Mouse (Mus musculus): ENCODE results near the gene Bcl11a. TPM values are rescaled to one million over a fixed set of nuclear protein-coding genes. Genes with fewer than 3 reads are reported as not detected.
A peak's percentile ranks its signal among the peaks of the same experiment; 100 is the strongest.

Bcl11a gene
- polyA plus RNA-seq, 1 experiment from 2014 or later, result 66.0 TPM

DNA sequence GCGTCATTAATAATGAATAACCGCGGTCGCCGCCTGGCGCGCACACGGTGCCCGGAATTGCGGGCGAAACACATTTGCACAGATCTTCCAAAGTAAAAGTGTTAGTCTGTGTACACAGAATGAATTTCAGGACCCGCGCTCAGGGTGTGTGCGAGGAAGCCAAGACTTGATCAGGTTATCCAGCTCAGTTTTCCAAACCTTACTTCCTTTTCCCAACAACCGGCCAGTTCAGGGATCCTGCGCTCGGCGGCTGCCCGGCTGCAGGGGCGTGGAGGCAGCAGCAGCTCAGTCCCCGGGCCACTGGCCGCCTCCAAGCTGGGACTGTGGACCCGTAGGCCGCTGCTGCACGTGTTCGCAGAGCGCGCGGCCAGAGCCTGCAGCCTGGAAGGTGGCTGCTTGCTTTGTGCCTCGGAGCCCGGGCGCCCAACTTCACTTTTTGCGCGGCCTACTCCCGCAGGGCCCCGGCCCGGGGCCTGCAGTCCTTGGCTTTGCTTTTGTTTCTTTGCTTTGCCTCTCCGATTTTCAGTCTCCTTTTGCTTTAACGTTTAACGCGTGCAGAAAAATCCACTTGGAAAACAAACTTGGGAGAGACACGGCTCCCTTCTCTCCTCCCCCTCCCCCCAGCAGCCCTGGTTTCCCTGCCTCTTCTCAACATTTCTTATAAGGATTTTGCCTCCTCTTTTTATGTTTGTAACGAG is 4.0 kb downstream of the Bcl11a start:
- ATAC-seq (ENCODE audit: low FRiP score, low read depth), result peak; percentile 16; the same call in 1 of the 2 replicates
- WGBS, result under 1% methylated on average over 43 of the region's 43 CpGs
- no peaks in the 10 kb centered on the region for H3K9me3 ChIP-seq

DNA sequence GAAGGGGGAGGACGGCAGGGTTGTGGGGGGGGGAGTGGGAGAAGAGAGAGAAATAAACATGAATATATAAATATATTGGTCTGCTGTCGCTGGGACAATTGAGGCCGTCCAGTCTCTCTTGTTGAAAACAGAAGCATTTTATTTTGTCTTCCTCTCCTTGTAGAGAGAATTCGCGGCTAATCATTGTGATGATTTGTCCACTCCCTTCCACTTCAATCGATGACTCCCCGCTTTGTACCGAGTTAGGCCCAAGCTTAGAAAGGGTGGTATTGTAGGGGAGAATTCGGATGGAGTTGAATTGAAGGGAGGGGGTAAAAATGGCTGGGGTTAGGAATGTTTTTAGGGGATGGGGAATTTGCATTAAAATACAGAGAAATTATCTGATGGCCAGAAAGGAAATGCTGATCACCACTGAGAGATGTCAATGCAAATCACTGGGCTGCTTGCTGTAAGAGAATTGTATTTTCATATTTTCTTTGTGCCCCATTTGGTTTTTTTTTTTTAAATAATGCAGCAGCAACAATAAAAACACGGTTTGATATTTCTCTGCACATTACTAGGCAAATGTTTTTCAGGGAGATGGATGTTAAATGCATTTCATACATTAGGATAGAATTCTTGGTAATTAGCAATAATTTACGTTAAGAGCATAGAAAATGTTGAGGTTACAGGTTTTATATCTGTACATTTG is 4.7 kb downstream of the Bcl11a start:
- WGBS, result 12% methylated on average over 11 of the region's 11 CpGs
- peaks cover 39% of the 10 kb centered on the region for H3K4me1 ChIP-seq
- no peaks in the 10 kb centered on the region for H3K27me3 ChIP-seq

More for the DNA sequence above, 4.0 kb downstream of the Bcl11a start:
- H3K27ac ChIP-seq (replicated peaks), result peak overlapping the region; percentile 96
- peak overlapping the region; percentile 79 for H3K9ac ChIP-seq (replicated peaks)
- peaks cover 19% of the 10 kb centered on the region for H3K36me3 ChIP-seq
- H3K4me2 ChIP-seq (replicated peaks), result peak overlapping the region; percentile 96
- peaks cover 34% of the 10 kb centered on the region for H3K4me1 ChIP-seq
- H3K4me3 ChIP-seq, result peak overlapping the region; percentile 67
- no peaks in the 10 kb centered on the region for H3K27me3 ChIP-seq

DNA sequence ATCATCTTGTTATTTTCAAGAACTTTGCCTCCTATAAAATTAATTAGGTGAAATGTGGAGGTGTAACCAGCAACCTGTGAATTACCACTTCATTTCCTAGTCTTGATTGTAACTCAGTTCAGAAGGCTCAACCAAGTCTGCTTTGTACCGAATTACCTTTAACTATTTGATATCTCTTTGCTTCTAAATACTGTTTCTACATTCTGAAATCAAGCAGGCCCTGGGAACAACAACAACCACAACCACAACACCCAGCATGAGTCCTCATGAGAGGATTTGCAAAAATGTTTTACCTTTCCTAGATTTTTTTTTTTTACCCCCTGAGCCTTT is 5.2 kb downstream of the Bcl11a start:
- H3K4me2 ChIP-seq (replicated peaks), result peak overlapping the region; percentile 96
- peak overlapping the region; percentile 32; the same call in 1 of the 2 replicates for H3K9ac ChIP-seq (replicated peaks)
- H3K27ac ChIP-seq (replicated peaks), result no peak overlapping the region; the same call in 1 of the 2 replicates
- 0 out of 2 replicates have a peak overlapping the region, but pooled peaks have one; percentile 19 for H3K4me3 ChIP-seq
- peaks cover 44% of the 10 kb centered on the region for H3K4me1 ChIP-seq
- H3K36me3 ChIP-seq, result peaks cover 31% of the 10 kb centered on the region
- ATAC-seq (ENCODE audit: low FRiP score, low read depth), result no peak
- no peaks in the 10 kb centered on the region for H3K9me3 ChIP-seq
- no peaks in the 10 kb centered on the region for H3K27me3 ChIP-seq
- WGBS, result 36% methylated on average over 1 of the region's 1 CpGs

More for the DNA sequence above, 4.7 kb downstream of the Bcl11a start:
- peak overlapping the region; percentile 79 for H3K9ac ChIP-seq (replicated peaks)
- ATAC-seq (ENCODE audit: low FRiP score, low read depth), result no peak
- H3K4me3 ChIP-seq, result peak overlapping the region; percentile 67
- peak overlapping the region; percentile 96 for H3K4me2 ChIP-seq (replicated peaks)
- H3K36me3 ChIP-seq, result peaks cover 26% of the 10 kb centered on the region
- peak overlapping the region; percentile 96 for H3K27ac ChIP-seq (replicated peaks)
- H3K9me3 ChIP-seq, result no peaks in the 10 kb centered on the region

DNA sequence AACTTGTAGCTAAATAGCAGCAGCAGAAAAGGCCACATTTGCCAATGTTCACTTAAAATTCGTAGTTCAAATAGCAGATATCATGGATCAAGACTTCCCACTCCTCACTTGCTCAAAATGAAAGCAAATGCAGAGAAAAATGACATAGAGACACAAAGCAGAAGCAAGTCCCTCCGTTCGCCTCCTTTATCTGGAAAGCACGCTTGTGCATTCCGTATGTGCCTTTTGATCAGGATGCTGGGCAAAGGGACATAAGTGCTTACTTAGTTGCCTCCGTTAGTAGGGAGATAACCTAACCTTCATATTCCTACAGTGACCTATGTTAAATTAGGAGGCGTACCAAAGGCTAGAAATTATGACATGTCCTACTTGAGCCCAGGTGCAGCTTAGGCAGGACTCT is 5.6 kb downstream of the Bcl11a start:
- H3K9me3 ChIP-seq, result no peaks in the 10 kb centered on the region
- H3K9ac ChIP-seq (replicated peaks), result peak overlapping the region; percentile 32; the same call in 1 of the 2 replicates
- no peak overlapping the region; the same call in 1 of the 2 replicates for H3K27ac ChIP-seq (replicated peaks)
- H3K4me3 ChIP-seq, result peak overlapping the region; percentile 19; the same call in 1 of the 2 replicates
- H3K4me2 ChIP-seq (replicated peaks), result peak overlapping the region; percentile 96
- peaks cover 48% of the 10 kb centered on the region for H3K4me1 ChIP-seq
- WGBS, result 56% methylated on average over 7 of the region's 7 CpGs
- H3K36me3 ChIP-seq, result peaks cover 32% of the 10 kb centered on the region
- no peak for ATAC-seq (ENCODE audit: low FRiP score, low read depth)
- H3K27me3 ChIP-seq, result no peaks in the 10 kb centered on the region

DNA sequence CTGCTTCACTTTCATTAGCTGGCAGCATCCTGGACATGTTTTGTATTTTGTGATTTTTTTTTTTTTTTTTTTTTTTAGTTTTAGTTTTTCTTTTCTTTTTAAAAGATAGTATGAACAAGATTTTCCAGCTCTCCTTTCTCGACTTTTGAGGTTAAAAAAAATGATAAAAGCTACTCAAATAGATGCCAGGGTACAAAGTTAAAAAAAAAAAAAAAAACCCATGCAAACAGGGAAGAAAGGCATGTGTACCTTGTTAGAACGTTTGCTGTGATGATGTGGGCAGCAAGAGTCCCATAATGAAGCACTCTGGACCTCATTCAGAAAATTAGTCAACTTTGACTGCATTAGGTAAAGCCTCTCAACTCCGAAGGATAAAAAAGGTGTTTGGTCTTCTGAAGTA is 6.2 kb downstream of the Bcl11a start:
- 55% methylated on average over 3 of the region's 3 CpGs for WGBS
- no peaks in the 10 kb centered on the region for H3K27me3 ChIP-seq
- H3K4me2 ChIP-seq (replicated peaks), result no peak overlapping the region

DNA sequence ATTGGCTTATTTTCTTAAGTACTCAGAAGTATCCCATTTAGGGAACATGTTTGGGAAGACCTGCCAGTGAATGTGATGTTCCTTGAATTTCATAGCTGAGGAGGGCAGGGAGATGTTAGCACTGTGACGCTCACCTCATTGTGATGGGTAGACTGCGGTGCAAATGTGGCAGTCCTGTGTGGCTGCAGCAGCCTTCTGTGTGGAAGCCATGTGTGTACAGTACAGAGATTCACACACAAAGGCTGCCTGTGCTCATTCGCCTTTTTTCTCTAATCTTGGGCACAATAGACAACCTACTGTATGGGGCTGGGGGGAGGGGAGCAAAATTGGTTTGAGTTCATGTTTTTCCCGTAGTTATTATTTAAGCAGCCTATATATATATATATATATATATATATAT is 6.7 kb downstream of the Bcl11a start:
- Histone ChIP-seq H3K4me2 (replicated peaks) (no peak overlapping the region), H3K9me3 (no peaks in the 10 kb centered on the region), H3K4me1 (peaks cover 59% of the 10 kb centered on the region), H3K27me3 (no peaks in the 10 kb centered on the region), H3K4me3 (no peak overlapping the region), H3K9ac (replicated peaks) (no peak overlapping the region), H3K36me3 (peaks cover 40% of the 10 kb centered on the region), H3K27ac (replicated peaks) (no peak overlapping the region)
- ATAC-seq (ENCODE audit: low FRiP score, low read depth), result no peak
- whole genome bisulfite sequencing, result 74% methylated on average over 4 of the region's 4 CpGs

More for the DNA sequence above, 6.2 kb downstream of the Bcl11a start:
- no peak for ATAC-seq (ENCODE audit: low FRiP score, low read depth)
- H3K27ac ChIP-seq (replicated peaks), result no peak overlapping the region
- no peak overlapping the region for H3K9ac ChIP-seq (replicated peaks)
- H3K4me3 ChIP-seq, result no peak overlapping the region
- no peaks in the 10 kb centered on the region for H3K9me3 ChIP-seq
- H3K4me1 ChIP-seq, result peaks cover 54% of the 10 kb centered on the region
- peaks cover 37% of the 10 kb centered on the region for H3K36me3 ChIP-seq

DNA sequence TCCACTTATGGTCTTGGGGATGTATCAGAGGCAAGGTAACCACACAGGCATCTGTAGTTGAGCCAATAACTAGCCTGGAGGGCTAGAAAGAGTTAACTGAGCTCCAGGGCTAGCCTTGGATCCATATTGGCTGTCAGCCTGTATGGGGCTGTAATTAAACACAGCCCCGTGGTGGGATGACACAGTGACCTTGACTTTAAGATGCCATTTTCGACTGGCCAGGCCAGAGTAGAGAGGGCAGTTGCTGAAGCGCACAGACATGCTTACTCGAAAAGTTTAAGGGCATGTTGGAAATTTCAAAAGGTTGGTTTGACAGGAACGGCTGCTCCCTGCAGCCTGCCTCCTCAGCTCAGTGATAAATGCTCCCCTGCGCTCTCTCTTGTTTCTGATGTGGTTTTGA is 8.1 kb downstream of the Bcl11a start:
- H3K4me1 ChIP-seq, result peaks cover 66% of the 10 kb centered on the region
- H3K4me2 ChIP-seq (replicated peaks), result no peak overlapping the region
- no peak overlapping the region for H3K9ac ChIP-seq (replicated peaks)

DNA sequence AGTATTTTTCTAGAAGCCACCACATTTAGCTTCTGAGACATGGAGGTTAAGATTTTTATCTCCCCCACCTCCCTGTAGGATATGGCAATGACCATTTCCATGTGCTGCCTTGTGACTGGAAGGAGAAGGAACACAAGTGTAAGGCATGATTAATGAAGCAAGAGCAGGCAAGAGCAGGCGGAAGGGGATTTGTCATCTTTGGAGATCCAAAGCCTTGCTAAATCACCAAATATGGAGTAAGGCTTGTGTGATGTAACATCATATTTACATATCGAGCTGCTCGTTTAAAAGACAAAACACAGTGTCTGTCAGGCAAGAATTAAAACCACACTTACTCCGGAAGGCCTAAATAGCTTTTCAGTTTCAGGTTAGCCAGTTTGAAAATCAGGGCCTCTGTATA is 9.2 kb downstream of the Bcl11a start:
- H3K4me1 ChIP-seq, result peaks cover 75% of the 10 kb centered on the region
- no peak for ATAC-seq (ENCODE audit: low FRiP score, low read depth)
- no peaks in the 10 kb centered on the region for H3K27me3 ChIP-seq
- no peak overlapping the region for H3K9ac ChIP-seq (replicated peaks)
- H3K4me2 ChIP-seq (replicated peaks), result no peak overlapping the region
- H3K4me3 ChIP-seq, result no peak overlapping the region
- WGBS, result 77% methylated on average over 4 of the region's 4 CpGs
- H3K27ac ChIP-seq (replicated peaks), result no peak overlapping the region
- H3K36me3 ChIP-seq, result peaks cover 44% of the 10 kb centered on the region
- no peaks in the 10 kb centered on the region for H3K9me3 ChIP-seq

More for the DNA sequence above, 8.1 kb downstream of the Bcl11a start:
- ATAC-seq (ENCODE audit: low FRiP score, low read depth), result no peak
- Histone ChIP-seq H3K27me3 (no peaks in the 10 kb centered on the region), H3K9me3 (no peaks in the 10 kb centered on the region), H3K36me3 (peaks cover 44% of the 10 kb centered on the region), H3K4me3 (no peak overlapping the region), H3K27ac (replicated peaks) (no peak overlapping the region)
- WGBS, result 74% methylated on average over 6 of the region's 6 CpGs

DNA sequence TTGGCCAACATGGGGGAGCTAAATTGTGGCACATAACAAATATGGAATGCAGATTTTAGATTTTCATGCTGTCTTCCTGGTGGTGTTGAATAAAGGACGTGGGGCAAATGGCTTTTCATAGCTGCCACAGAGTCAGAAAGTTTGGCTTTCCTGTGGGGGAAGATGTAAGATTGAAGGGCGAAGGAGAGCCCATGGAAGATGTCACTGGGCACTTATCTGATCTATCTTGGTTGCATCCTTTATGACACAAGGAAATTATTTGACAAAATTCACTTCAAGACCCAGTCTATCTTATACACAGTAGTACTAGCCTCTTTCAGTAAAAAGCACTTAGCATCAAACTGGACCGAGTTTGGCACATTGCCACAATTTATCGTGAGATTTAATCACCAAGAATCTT is 12.6 kb downstream of the Bcl11a start:
- H3K4me2 ChIP-seq (replicated peaks), result no peak overlapping the region
- no peak for ATAC-seq (ENCODE audit: low FRiP score, low read depth)
- WGBS, result 82% methylated on average over 4 of the region's 4 CpGs
- H3K4me1 ChIP-seq, result peaks cover 84% of the 10 kb centered on the region
- H3K27ac ChIP-seq (replicated peaks), result no peak overlapping the region
- H3K9me3 ChIP-seq, result no peaks in the 10 kb centered on the region
- H3K36me3 ChIP-seq, result peaks cover 39% of the 10 kb centered on the region
- no peak overlapping the region for H3K9ac ChIP-seq (replicated peaks)
- no peak overlapping the region for H3K4me3 ChIP-seq
- H3K27me3 ChIP-seq, result no peaks in the 10 kb centered on the region

DNA sequence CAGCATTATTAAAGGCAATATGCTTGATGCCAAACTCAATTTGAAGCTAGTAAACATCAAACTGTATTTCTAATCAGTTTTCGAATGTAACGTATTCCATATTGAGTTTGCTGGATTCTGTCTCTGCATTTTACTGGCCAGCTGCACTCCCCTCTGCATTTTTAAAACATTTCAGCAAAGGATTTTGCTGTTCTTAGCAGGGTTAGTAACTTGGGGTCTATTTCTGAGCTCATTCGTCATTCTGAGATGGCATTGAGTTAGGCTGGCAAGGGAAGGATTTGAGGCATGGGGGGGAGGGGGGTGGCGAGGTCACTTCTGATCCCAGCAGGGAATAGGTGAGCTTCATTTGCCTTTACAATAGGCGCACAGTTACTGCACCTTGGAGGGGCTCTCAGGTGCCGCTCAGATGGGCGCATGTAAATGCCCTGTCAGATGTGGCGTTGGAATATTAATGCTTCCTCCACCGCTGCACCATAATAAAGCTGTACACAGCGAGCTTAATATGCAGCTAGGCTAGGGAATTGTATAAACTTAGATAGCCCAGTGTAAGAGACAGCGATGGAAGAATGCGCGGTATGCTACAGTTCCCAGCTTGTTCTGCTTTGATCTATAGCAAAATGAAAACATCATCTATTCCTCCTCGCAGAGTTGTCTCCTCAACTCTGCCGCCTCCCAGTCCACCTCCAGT is 13.7 kb downstream of the Bcl11a start:
- ATAC-seq (ENCODE audit: low FRiP score, low read depth), result peak; percentile 32
- Histone ChIP-seq H3K4me3 (no peak overlapping the region), H3K27ac (replicated peaks) (no peak overlapping the region), H3K9ac (replicated peaks) (no peak overlapping the region), H3K4me2 (replicated peaks) (peak overlapping the region; percentile 12; the same call in 1 of the 2 replicates), H3K4me1 (peaks cover 84% of the 10 kb centered on the region), H3K36me3 (peaks cover 28% of the 10 kb centered on the region), H3K9me3 (no peaks in the 10 kb centered on the region), H3K27me3 (no peaks in the 10 kb centered on the region)
- WGBS, result 25% methylated on average over 15 of the region's 15 CpGs

DNA sequence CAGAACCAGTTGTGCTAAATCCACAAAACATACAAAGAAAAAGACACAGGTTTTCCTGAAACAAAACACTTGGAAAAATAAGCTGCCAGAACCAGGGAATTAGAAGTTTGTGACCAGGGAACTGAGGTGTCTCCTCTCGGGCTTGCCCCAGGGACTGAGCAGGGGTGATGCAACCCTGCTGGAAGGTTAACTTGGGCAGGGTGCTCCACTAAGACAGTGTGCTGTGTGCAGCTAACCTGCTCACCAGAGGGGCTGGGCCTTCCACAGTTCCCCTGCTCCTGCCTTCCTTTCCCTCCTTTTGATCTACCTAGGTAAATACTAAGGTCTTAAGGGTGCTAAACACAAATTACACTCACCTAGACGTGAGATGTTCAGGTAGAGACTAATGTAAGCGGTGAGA is 14.8 kb downstream of the Bcl11a start:
- Histone ChIP-seq H3K36me3 (peaks cover 17% of the 10 kb centered on the region), H3K27me3 (no peaks in the 10 kb centered on the region), H3K4me2 (replicated peaks) (no peak overlapping the region), H3K4me1 (peaks cover 86% of the 10 kb centered on the region), H3K9me3 (no peaks in the 10 kb centered on the region), H3K9ac (replicated peaks) (no peak overlapping the region), H3K27ac (replicated peaks) (no peak overlapping the region), H3K4me3 (no peak overlapping the region)
- WGBS, result 58% methylated on average over 3 of the region's 3 CpGs
- ATAC-seq (ENCODE audit: low FRiP score, low read depth), result no peak

DNA sequence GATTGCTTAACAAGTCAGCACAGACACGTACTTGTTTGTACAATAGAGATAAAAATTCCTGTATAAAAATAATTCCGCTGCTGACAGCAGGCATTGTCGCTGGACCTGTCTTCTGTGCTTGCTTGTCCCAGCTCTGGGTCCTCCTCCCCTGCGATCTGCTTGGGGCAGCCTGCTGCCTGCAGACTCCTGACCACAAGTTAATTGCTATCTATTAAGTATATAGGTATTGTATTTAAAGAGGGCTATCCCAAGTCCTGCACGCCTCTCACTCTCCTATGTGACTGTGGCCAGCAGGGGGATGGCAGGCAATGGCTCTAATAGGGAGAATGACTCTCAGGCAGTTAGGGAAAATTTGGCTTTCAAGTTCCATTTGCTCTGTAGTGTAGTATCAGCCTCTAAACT is 16.2 kb downstream of the Bcl11a start:
- Histone ChIP-seq H3K4me1 (peaks cover 84% of the 10 kb centered on the region), H3K4me3 (no peak overlapping the region)

More for the DNA sequence above, 16.2 kb downstream of the Bcl11a start:
- no peak for ATAC-seq (ENCODE audit: low FRiP score, low read depth)
- H3K9ac ChIP-seq (replicated peaks), result no peak overlapping the region
- 52% methylated on average over 5 of the region's 5 CpGs for WGBS
- H3K9me3 ChIP-seq, result no peaks in the 10 kb centered on the region
- H3K36me3 ChIP-seq, result peaks cover 7% of the 10 kb centered on the region; the same call in 1 of the 2 replicates
- H3K27me3 ChIP-seq, result no peaks in the 10 kb centered on the region
- H3K27ac ChIP-seq (replicated peaks), result 0 out of 2 replicates have a peak overlapping the region, but pooled peaks have one; percentile 20
- H3K4me2 ChIP-seq (replicated peaks), result no peak overlapping the region

Measured in midbrain, embryonic 12.5 days (tissue).